Mouse (Mus musculus) embryonic facial prominence, embryonic 13.5 days (tissue): ENCODE measurements around the gene Atp6v1e2. TPM values are rescaled to one million over a fixed set of nuclear protein-coding genes. Genes with fewer than 3 reads are reported as not detected.

ENCODE experiments used
- ATAC-seq: fragments of 200-750 bp; cut with Nextera tagmentation; 2 replicates; pipeline ENCODE4 v1.8.0; 2017; ENCODE audit warnings: low read depth; ENCODE audit not compliant: insufficient number of reproducible peaks, insufficient read depth, low FRiP score, low TSS enrichment
- H3K27ac ChIP-seq: fragments of 300-500 bp; sonication (generic); 2 replicates; pipeline ENCODE4 v1.5.1; 2015; ENCODE audit warnings: moderate library complexity, mild to moderate bottlenecking, inconsistent platforms
- H3K27me3 ChIP-seq: fragments of 300-500 bp; sonication (generic); 2 replicates; pipeline ENCODE4 v1.6.1; 2015; ENCODE audit warnings: mild to moderate bottlenecking, inconsistent platforms
- H3K36me3 ChIP-seq: fragments of 300-500 bp; sonication (generic); 2 replicates; pipeline ENCODE4 v1.6.1; 2015; ENCODE audit warnings: mild to moderate bottlenecking, inconsistent platforms
- H3K4me1 ChIP-seq: fragments of 300-500 bp; sonication (generic); 2 replicates; pipeline ENCODE4 v1.6.1; 2015; ENCODE audit warnings: inconsistent platforms
- H3K4me2 ChIP-seq: fragments of 300-500 bp; sonication (generic); 2 replicates; pipeline ENCODE4 v1.6.1; 2015; ENCODE audit warnings: moderate library complexity, mild to moderate bottlenecking, inconsistent platforms
- H3K4me3 ChIP-seq: fragments of 300-500 bp; sonication (generic); 2 replicates; pipeline ENCODE4 v1.5.1; 2015; ENCODE audit warnings: mild to moderate bottlenecking, inconsistent platforms
- H3K9ac ChIP-seq: fragments of 300-500 bp; sonication (generic); 2 replicates; pipeline ENCODE4 v1.6.1; 2015; ENCODE audit warnings: mild to moderate bottlenecking, inconsistent platforms
- H3K9me3 ChIP-seq: fragments of 300-500 bp; sonication (generic); 2 replicates; pipeline ENCODE4 v1.6.1; 2016; ENCODE audit warnings: inconsistent platforms
- WGBS: fragments of 180-500 bp; shearing (Covaris S2); methylation state at CpG from one replicate; pipeline ENCODE4 v1.1.7; 2015; ENCODE audit warnings: mixed read lengths; 5-methylcytosine and 5-hydroxymethylcytosine counted together
- polyA plus RNA-seq: library from polyadenylated mRNA; unstranded; fragments of >200 nt; fragmentation: Nextera tagmentation; extraction: Ambion mirVana; gene quantifications from 2 replicates; pipeline ENCODE4 v1.2.1, GENCODE M21; 2015

Gene Atp6v1e2
- polyA plus RNA-seq, 1 experiment from 2014 or later = not detected

GRCm38 (mm10) chr17:86973097-86973496 is 25.4 kb upstream of the Atp6v1e2 start:
- Histone ChIP-seq H3K36me3 (peaks cover 54% of the 10 kb centered on the region), H3K27me3 (no peaks in the 10 kb centered on the region), H3K9ac (no peak overlapping the region), H3K4me1 (peaks cover 21% of the 10 kb centered on the region), H3K4me2 (no peak overlapping the region), H3K4me3 (no peak overlapping the region), H3K9me3 (no peaks in the 10 kb centered on the region), H3K27ac (no peak overlapping the region)
- WGBS = 93% methylated on average over 2 of the region's 2 CpGs
- ATAC-seq = no peak

GRCm38 (mm10) chr17:86971860-86972259 is 24.2 kb upstream of the Atp6v1e2 start:
- no peak overlapping the region for H3K27ac ChIP-seq
- WGBS = 75% methylated on average over 7 of the region's 7 CpGs
- H3K4me2 ChIP-seq = no peak overlapping the region
- H3K27me3 ChIP-seq = no peaks in the 10 kb centered on the region
- H3K4me3 ChIP-seq = no peak overlapping the region
- H3K4me1 ChIP-seq = peaks cover 33% of the 10 kb centered on the region
- no peak for ATAC-seq
- peaks cover 52% of the 10 kb centered on the region for H3K36me3 ChIP-seq
- no peaks in the 10 kb centered on the region for H3K9me3 ChIP-seq
- no peak overlapping the region for H3K9ac ChIP-seq

- no peak overlapping the region for H3K4me3 ChIP-seq
- peaks cover 48% of the 10 kb centered on the region for H3K36me3 ChIP-seq
- no peak overlapping the region for H3K4me2 ChIP-seq
- peaks cover 34% of the 10 kb centered on the region for H3K4me1 ChIP-seq
- WGBS = 64% methylated on average over 5 of the region's 5 CpGs
- H3K9ac ChIP-seq = no peak overlapping the region
- no peaks in the 10 kb centered on the region for H3K27me3 ChIP-seq
- H3K9me3 ChIP-seq = no peaks in the 10 kb centered on the region
- H3K27ac ChIP-seq = no peak overlapping the region
- no peak for ATAC-seq
Observed at GRCm38 (mm10) chr17:86971036-86971435, 23.3 kb upstream of the Atp6v1e2 start.

- no peak overlapping the region for H3K4me2 ChIP-seq
- ATAC-seq = no peak
- H3K27me3 ChIP-seq = no peaks in the 10 kb centered on the region
- H3K4me3 ChIP-seq = no peak overlapping the region
- H3K36me3 ChIP-seq = peaks cover 40% of the 10 kb centered on the region
- no peaks in the 10 kb centered on the region for H3K9me3 ChIP-seq
- 0 out of 2 replicates have a peak overlapping the region, but pooled peaks have one; percentile 4 for H3K9ac ChIP-seq
- peaks cover 40% of the 10 kb centered on the region for H3K4me1 ChIP-seq
- no peak overlapping the region for H3K27ac ChIP-seq
- 92% methylated on average over 15 of the region's 15 CpGs for WGBS
Observed at GRCm38 (mm10) chr17:86970026-86970750, 22.5 kb upstream of the Atp6v1e2 start.

- Histone ChIP-seq H3K36me3 (peaks cover 35% of the 10 kb centered on the region), H3K27me3 (no peaks in the 10 kb centered on the region), H3K9ac (0 out of 2 replicates have a peak overlapping the region, but pooled peaks have one; percentile 4), H3K4me2 (no peak overlapping the region), H3K9me3 (no peaks in the 10 kb centered on the region), H3K4me3 (no peak overlapping the region), H3K4me1 (peaks cover 46% of the 10 kb centered on the region), H3K27ac (no peak overlapping the region)
- ATAC-seq = no peak
- WGBS = 66% methylated on average over 5 of the region's 5 CpGs
Observed at GRCm38 (mm10) chr17:86969582-86969981, 21.9 kb upstream of the Atp6v1e2 start.

- 92% methylated on average over 5 of the region's 5 CpGs for WGBS
- peaks cover 29% of the 10 kb centered on the region for H3K36me3 ChIP-seq
- H3K4me2 ChIP-seq = no peak overlapping the region
- no peak overlapping the region for H3K27ac ChIP-seq
- H3K9ac ChIP-seq = no peak overlapping the region
- ATAC-seq = no peak
- peaks cover 51% of the 10 kb centered on the region for H3K4me1 ChIP-seq
- no peak overlapping the region for H3K4me3 ChIP-seq
- no peaks in the 10 kb centered on the region for H3K9me3 ChIP-seq
- H3K27me3 ChIP-seq = no peaks in the 10 kb centered on the region
Observed at GRCm38 (mm10) chr17:86968581-86968980, 20.9 kb upstream of the Atp6v1e2 start.

GRCm38 (mm10) chr17:86967536-86968525 is 20.1 kb upstream of the Atp6v1e2 start:
- H3K4me2 ChIP-seq = no peak overlapping the region
- H3K9ac ChIP-seq = no peak overlapping the region
- no peaks in the 10 kb centered on the region for H3K9me3 ChIP-seq
- H3K36me3 ChIP-seq = peaks cover 26% of the 10 kb centered on the region
- H3K4me1 ChIP-seq = peaks cover 48% of the 10 kb centered on the region
- H3K27ac ChIP-seq = peak overlapping the region; percentile 39
- H3K4me3 ChIP-seq = no peak overlapping the region
- whole genome bisulfite sequencing = 75% methylated on average over 10 of the region's 10 CpGs
- ATAC-seq = no peak
- no peaks in the 10 kb centered on the region for H3K27me3 ChIP-seq

- Histone ChIP-seq H3K36me3 (peaks cover 21% of the 10 kb centered on the region), H3K4me3 (no peak overlapping the region), H3K4me1 (peaks cover 51% of the 10 kb centered on the region), H3K9me3 (no peaks in the 10 kb centered on the region), H3K4me2 (no peak overlapping the region), H3K27me3 (no peaks in the 10 kb centered on the region), H3K27ac (peak overlapping the region; percentile 39; the same call in 1 of the 2 replicates), H3K9ac (no peak overlapping the region)
- 92% methylated on average over 12 of the region's 12 CpGs for WGBS
- ATAC-seq = no peak
Observed at GRCm38 (mm10) chr17:86967048-86967447, 19.4 kb upstream of the Atp6v1e2 start.

- H3K27ac ChIP-seq = no peak overlapping the region
- H3K36me3 ChIP-seq = peaks cover 18% of the 10 kb centered on the region
- H3K4me2 ChIP-seq = no peak overlapping the region
- no peak overlapping the region for H3K9ac ChIP-seq
- H3K27me3 ChIP-seq = no peaks in the 10 kb centered on the region
- H3K4me3 ChIP-seq = no peak overlapping the region
- peaks cover 59% of the 10 kb centered on the region for H3K4me1 ChIP-seq
- WGBS = 82% methylated on average over 10 of the region's 10 CpGs
- no peaks in the 10 kb centered on the region for H3K9me3 ChIP-seq
- ATAC-seq = no peak
Observed at GRCm38 (mm10) chr17:86966040-86966439, 18.3 kb upstream of the Atp6v1e2 start.

- Histone ChIP-seq H3K36me3 (peaks cover 10% of the 10 kb centered on the region), H3K27ac (peak overlapping the region; percentile 93), H3K4me3 (peak overlapping the region; percentile 86), H3K4me1 (peaks cover 59% of the 10 kb centered on the region), H3K9me3 (no peaks in the 10 kb centered on the region), H3K9ac (peak overlapping the region; percentile 60), H3K4me2 (peak overlapping the region; percentile 80), H3K27me3 (no peaks in the 10 kb centered on the region)
- ATAC-seq = no peak
- 59% methylated on average over 8 of the region's 8 CpGs for WGBS
Observed at GRCm38 (mm10) chr17:86965121-86965520, 17.4 kb upstream of the Atp6v1e2 start.

GRCm38 (mm10) chr17:86964502-86964901 is 16.8 kb upstream of the Atp6v1e2 start:
- Histone ChIP-seq H3K4me2 (peak overlapping the region; percentile 80), H3K4me1 (peaks cover 60% of the 10 kb centered on the region), H3K9ac (peak overlapping the region; percentile 89), H3K27ac (peak overlapping the region; percentile 93), H3K9me3 (no peaks in the 10 kb centered on the region), H3K27me3 (no peaks in the 10 kb centered on the region), H3K36me3 (0 out of 2 replicates have a peak, but pooled peaks cover 4% of the 10 kb centered on the region), H3K4me3 (peak overlapping the region; percentile 86)
- ATAC-seq = peak; percentile 48
- WGBS = 1% methylated on average over 10 of the region's 10 CpGs
